Mouse (Mus musculus) cerebellum, adult 8-10 months (tissue): ENCODE results near the gene Tpbpa.
"Not testable (repeated sequence)": the region's sequence is repeated elsewhere in the genome, so short reads cannot be mapped to it uniquely, and the experiment has no call there.

ENCODE experiments used
- DNase-seq: peaks from one replicate; pipeline ENCODE4 v3.0.0; 2022

Gene Tpbpa

GRCm38 (mm10) chr13:60941884-60942283 is at the start of gene Tpbpa:
Tpbpa (minus strand) TSS chr13:60941984.
- not testable (repeated sequence) for DNase-seq

- DNase-seq = not testable (repeated sequence)
These were observed 45.1 kb upstream of the Tpbpa start for GRCm38 (mm10) chr13:60986915-60987314.

- not testable (repeated sequence) for DNase-seq
These were observed 30.5 kb upstream of the Tpbpa start for GRCm38 (mm10) chr13:60972319-60972718.

GRCm38 (mm10) chr13:60963985-60964384 is 22.2 kb upstream of the Tpbpa start:
- DNase-seq = not testable (repeated sequence)

DNA sequence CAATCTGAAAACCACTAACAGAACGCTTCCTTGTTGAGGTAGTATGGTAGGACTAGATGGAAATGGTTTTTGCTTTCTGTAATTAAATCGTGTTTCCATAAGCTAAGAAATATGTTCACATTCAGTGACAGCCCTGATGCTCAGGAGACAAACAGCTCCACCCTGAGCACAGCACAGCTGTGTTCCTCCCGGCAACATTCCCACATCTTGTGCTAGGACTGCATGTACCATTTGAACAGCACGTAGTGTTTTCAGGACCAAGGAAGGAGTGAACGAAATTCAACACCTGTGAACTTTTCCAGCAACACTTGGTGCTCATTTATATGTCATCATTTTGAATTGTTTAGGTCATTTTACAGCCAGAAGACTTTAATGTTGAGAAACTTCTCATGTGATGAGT is 19.9 kb upstream of the Tpbpa start:
- no peak for DNase-seq

GRCm38 (mm10) chr13:60936500-60936901 is 5.3 kb downstream of the Tpbpa start, which contains the start of the genes Gm49391 and Ctla2a:
Gm49391 (minus strand) TSS chr13:60936571.
Ctla2a (minus strand) TSS chr13:60936625.
- DNase-seq = no peak

- not testable (repeated sequence) for DNase-seq
These were observed 6.3 kb downstream of the Tpbpa start, which contains the start of gene Gm49393 for GRCm38 (mm10) chr13:60935490-60935889. Gm49393 (minus strand) TSS chr13:60935590.

GRCm38 (mm10) chr13:60904780-60905179 is 37.0 kb downstream of the Tpbpa start, which contains the start of gene Tpbpb:
Tpbpb (minus strand) TSS chr13:60904880.
- not testable (repeated sequence) for DNase-seq

GRCm38 (mm10) chr13:60897328-60897727 is 44.5 kb downstream of the Tpbpa start, which contains the start of gene Ctla2b:
Ctla2b (minus strand) TSS chr13:60897447.
- no peak for DNase-seq

DNA sequence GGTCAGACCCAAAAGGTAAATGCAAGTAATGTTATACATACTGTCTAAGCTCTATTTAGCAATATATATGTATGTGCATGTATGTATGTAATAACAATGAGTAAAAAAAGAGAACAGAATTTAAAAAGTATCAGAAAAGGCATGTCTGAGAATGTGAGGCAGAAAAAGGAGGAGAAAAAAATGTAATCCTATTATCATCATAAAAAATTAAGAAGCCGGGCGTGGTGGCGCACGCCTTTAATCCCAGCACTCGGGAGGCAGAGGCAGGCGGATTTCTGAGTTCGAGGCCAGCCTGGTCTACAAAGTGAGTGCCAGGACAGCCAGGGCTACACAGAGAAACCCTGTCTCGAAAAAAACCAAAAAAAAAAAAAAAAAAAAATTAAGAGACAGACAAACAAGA is 45.0 kb downstream of the Tpbpa start, which contains the start of gene Gm49392:
Gm49392 (minus strand) TSS at position 101 of the 400 bp plus-strand sequence.
- not testable (repeated sequence) for DNase-seq

GRCm38 (mm10) chr13:60895406-60896160 is 46.2 kb downstream of the Tpbpa start:
- DNase-seq = no peak

DNA sequence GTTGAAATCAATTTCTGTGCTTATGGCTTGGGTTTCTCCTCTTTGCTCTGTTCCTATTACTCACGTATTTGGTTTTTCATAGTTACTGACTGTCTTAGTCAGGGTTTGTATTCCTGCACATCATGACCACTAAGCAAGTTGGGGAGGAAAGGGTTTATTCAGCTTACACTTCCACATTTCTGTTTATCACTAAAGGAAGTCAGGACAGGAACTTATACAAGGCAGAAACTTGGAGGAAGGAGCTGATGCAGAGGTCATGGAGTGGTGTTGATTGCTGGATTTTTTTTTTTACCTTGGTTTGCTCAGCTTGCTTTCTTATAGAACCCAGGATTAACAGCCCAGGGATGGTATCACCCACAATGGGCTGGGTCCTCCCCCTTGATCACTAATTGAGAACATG is 49.5 kb downstream of the Tpbpa start:
- DNase-seq = no peak
